8 mouse cellular contexts compared by ENCODE assay signal in genomic region chr6:50776931-50777495, GRCm38 (mm10).
A peak's percentile ranks its signal among the peaks of the same experiment; 100 is the strongest.
DNase-seq lines count a peak whose midpoint lies in the region; ATAC-seq lines count a peak whose summit lies in the region.

No protein-coding gene starts in this region.

- 12% methylated on average over 10 of the region's 10 CpGs for WGBS in kidney, embryonic 14.5 days
- WGBS in heart, embryonic 15.5 days = 26% methylated on average over 10 of the region's 10 CpGs
- WGBS in midbrain, embryonic 10.5 days = 10% methylated on average over 10 of the region's 10 CpGs
- WGBS in stomach, embryonic 16.5 days = 10% methylated on average over 10 of the region's 10 CpGs

- no peaks in the 10 kb centered on the region for H3K9me3 ChIP-seq in kidney, embryonic 14.5 days (ENCODE audit: control insufficient read depth, low read length)
- H3K9me3 ChIP-seq in heart, embryonic 15.5 days (replicated peaks) = no peaks in the 10 kb centered on the region
- no peaks in the 10 kb centered on the region for H3K9me3 ChIP-seq in midbrain, embryonic 10.5 days (replicated peaks)
- no peaks in the 10 kb centered on the region for H3K9me3 ChIP-seq in stomach, embryonic 16.5 days (replicated peaks; ENCODE audit: control insufficient read depth, low read length)

- H3K27me3 ChIP-seq in kidney, embryonic 14.5 days (ENCODE audit: control insufficient read depth, insufficient read depth, low read length) = no peaks in the 10 kb centered on the region
- no peaks in the 10 kb centered on the region for H3K27me3 ChIP-seq in heart, embryonic 15.5 days
- no peaks in the 10 kb centered on the region for H3K27me3 ChIP-seq in midbrain, embryonic 10.5 days (ENCODE audit: low read depth, poor library complexity, severe bottlenecking)
- no peaks in the 10 kb centered on the region for H3K27me3 ChIP-seq in stomach, embryonic 16.5 days (ENCODE audit: control insufficient read depth, insufficient read depth, low read length)

- H3K4me3 ChIP-seq in kidney, embryonic 14.5 days (ENCODE audit: low read length) = no peak overlapping the region
- no peak overlapping the region for H3K4me3 ChIP-seq in heart, embryonic 15.5 days
- peak overlapping the region; percentile 25 for H3K4me3 ChIP-seq in midbrain, embryonic 10.5 days
- no peak overlapping the region for H3K4me3 ChIP-seq in stomach, embryonic 16.5 days (replicated peaks; ENCODE audit: low read length)

- H3K4me2 ChIP-seq in kidney, embryonic 14.5 days (replicated peaks; ENCODE audit: low read depth, low read length) = peak overlapping the region; percentile 13; the same call in 1 of the 2 replicates
- peak overlapping the region; percentile 5; the same call in 1 of the 2 replicates for H3K4me2 ChIP-seq in heart, embryonic 15.5 days
- peak overlapping the region; percentile 28; the same call in 1 of the 2 replicates for H3K4me2 ChIP-seq in stomach, embryonic 16.5 days (ENCODE audit: low read depth, low read length)

- peak overlapping the region; percentile 60 for H3K27ac ChIP-seq in kidney, embryonic 14.5 days (ENCODE audit: low read depth, low read length)
- H3K27ac ChIP-seq in heart, embryonic 15.5 days = no peak overlapping the region
- H3K27ac ChIP-seq in midbrain, embryonic 10.5 days (replicated peaks) = peak overlapping the region; percentile 89
- no peak overlapping the region for H3K27ac ChIP-seq in stomach, embryonic 16.5 days (ENCODE audit: low read length)

- no peaks in the 10 kb centered on the region for H3K36me3 ChIP-seq in kidney, embryonic 14.5 days (ENCODE audit: control insufficient read depth, insufficient read depth, low read length)
- no peaks in the 10 kb centered on the region for H3K36me3 ChIP-seq in heart, embryonic 15.5 days
- no peaks in the 10 kb centered on the region for H3K36me3 ChIP-seq in midbrain, embryonic 10.5 days
- H3K36me3 ChIP-seq in stomach, embryonic 16.5 days (ENCODE audit: control insufficient read depth, insufficient read depth, low read length) = no peaks in the 10 kb centered on the region

- H3K9ac ChIP-seq in kidney, embryonic 14.5 days (ENCODE audit: low read depth, low read length) = no peak overlapping the region
- H3K9ac ChIP-seq in heart, embryonic 15.5 days = no peak overlapping the region
- peak overlapping the region; percentile 36; the same call in 1 of the 2 replicates for H3K9ac ChIP-seq in stomach, embryonic 16.5 days (ENCODE audit: low read length)

- ATAC-seq in kidney, embryonic 14.5 days (ENCODE audit: low FRiP score, low TSS enrichment) = 0 out of 2 replicates have a peak, but pooled peaks have one; percentile 64
- no peak for ATAC-seq in heart, embryonic 15.5 days (replicated peaks; ENCODE audit: insufficient number of reproducible peaks, insufficient read depth, low FRiP score, low read depth)
- ATAC-seq in stomach, embryonic 16.5 days (ENCODE audit: insufficient read depth, low FRiP score) = no peak

- no peak for DNase-seq in kidney, adult 18-20 months
- DNase-seq in embryo, embryonic 10.5 days (ENCODE audit: low spot score) = peak; percentile 81
- peak; percentile 80 to 87 for DNase-seq in layer of hippocampus, postnatal 14 days (ENCODE audit: low spot score in 2 of 2)
- DNase-seq in midbrain, embryonic 10.5 days (ENCODE audit: low spot score) = peak; percentile 72
- no peak for DNase-seq in gastrocnemius, postnatal 10 days

- H3K4me1 ChIP-seq in kidney, embryonic 14.5 days (ENCODE audit: control insufficient read depth, insufficient read depth, low read length) = peaks cover 21% of the 10 kb centered on the region
- no peaks in the 10 kb centered on the region for H3K4me1 ChIP-seq in heart, embryonic 15.5 days (replicated peaks)
- peaks cover 41% of the 10 kb centered on the region for H3K4me1 ChIP-seq in midbrain, embryonic 10.5 days
- peaks cover 15% of the 10 kb centered on the region for H3K4me1 ChIP-seq in stomach, embryonic 16.5 days (ENCODE audit: control insufficient read depth, insufficient read depth, low read length)

Comparison
In these comparisons a context has a peak if more than half of its experiments do, and no peak if none do; other contexts are left out.
1. H3K27ac ChIP-seq: peak in kidney, embryonic 14.5 days (single experiment) and midbrain, embryonic 10.5 days (single experiment); none in heart, embryonic 15.5 days (single experiment) and stomach, embryonic 16.5 days (single experiment).
2. DNase-seq: peak in embryo, embryonic 10.5 days (single experiment), layer of hippocampus, postnatal 14 days (2 of 2) and midbrain, embryonic 10.5 days (single experiment); none in kidney, adult 18-20 months (single experiment) and gastrocnemius, postnatal 10 days (single experiment).
3. Peak in every context shown above with its lines, with median percentiles within 50 percentile points of each other: H3K4me2 ChIP-seq.